Mouse (Mus musculus) myocyte (in vitro differentiated cells): ENCODE measurements around the gene Whrn.

Experiments
- CEBPB ChIP-seq: IDR thresholded peaks from 2 replicates; pipeline ENCODE4 v1.6.1; 2011; ENCODE audit warnings: mild to moderate bottlenecking, moderate library complexity; ENCODE audit not compliant: poor library complexity, insufficient read depth, severe bottlenecking
- E2F4 ChIP-seq: IDR thresholded peaks from one replicate; pipeline ENCODE4 v1.6.1; 2011; ENCODE audit warnings: mild to moderate bottlenecking, control low read depth, moderate library complexity; ENCODE audit not compliant: insufficient read depth
- MAX ChIP-seq: IDR thresholded peaks from one replicate; pipeline ENCODE4 v1.6.1; 2011; ENCODE audit warnings: low read depth, mild to moderate bottlenecking, control low read depth
- MYOD1 ChIP-seq, 3 experiments: IDR thresholded peaks; one replicate each; pipeline ENCODE4 v1.6.1; 2011; ENCODE audit warnings: control low read depth in 2 of 3, low read depth in 2 of 3, mild to moderate bottlenecking in 2 of 3, moderate library complexity in 1 of 3; ENCODE audit not compliant: insufficient read length in 2 of 3, control insufficient read depth in 1 of 3
- POLR2A ChIP-seq: IDR thresholded peaks from one replicate; pipeline ENCODE4 v1.6.1; 2011; ENCODE audit warnings: low read depth, mild to moderate bottlenecking, control low read depth, moderate library complexity; ENCODE audit not compliant: insufficient read length
- REST ChIP-seq: IDR thresholded peaks from one replicate; pipeline ENCODE4 v1.6.1; 2011; ENCODE audit warnings: mild to moderate bottlenecking, control low read depth, moderate library complexity; ENCODE audit not compliant: insufficient read depth, insufficient read length
- SRF ChIP-seq: IDR thresholded peaks from one replicate; pipeline ENCODE4 v1.6.1; 2011; ENCODE audit warnings: low read depth; ENCODE audit not compliant: control insufficient read depth, insufficient read length
- TCF12 ChIP-seq: IDR thresholded peaks from one replicate; pipeline ENCODE4 v1.6.1; 2011; ENCODE audit warnings: mild to moderate bottlenecking, control low read depth; ENCODE audit not compliant: poor library complexity, insufficient read depth, severe bottlenecking
- TCF3 ChIP-seq: IDR thresholded peaks from one replicate; pipeline ENCODE4 v1.6.1; 2011; ENCODE audit warnings: low read depth, control low read depth; ENCODE audit not compliant: insufficient read length
- USF1 ChIP-seq: IDR thresholded peaks from one replicate; pipeline ENCODE4 v1.6.1; 2011; ENCODE audit warnings: low read depth, mild to moderate bottlenecking, control low read depth, moderate library complexity

DNA sequence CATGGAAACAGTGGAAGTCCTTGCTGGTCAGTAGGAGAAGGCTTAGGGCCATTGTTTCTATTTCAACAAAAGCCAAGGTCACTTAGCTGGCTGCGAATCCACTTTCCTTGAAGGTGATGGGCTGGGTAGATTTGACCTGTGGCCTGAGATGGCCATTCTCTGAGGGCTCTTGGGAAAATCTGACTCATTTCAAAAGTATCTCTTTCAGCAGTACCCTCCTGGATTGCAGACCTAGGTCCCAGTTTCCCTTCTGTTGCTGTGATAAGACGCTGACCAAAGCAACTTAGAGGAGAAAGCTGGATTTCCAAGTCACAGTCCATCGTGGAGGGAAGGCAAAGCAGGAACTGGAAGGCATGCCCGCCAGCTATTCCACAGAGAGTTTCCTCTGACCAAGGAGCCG is 8.2 kb upstream of the Whrn start:
- TF ChIP-seq POLR2A (no peak), USF1 (no peak), MAX (no peak), TCF3 (no peak), MYOD1 (IDR thresholded peaks at IDR 0.05; ENCODE audit: control insufficient read depth in 1 of 3, insufficient read length in 2 of 3, low read depth in 2 of 3) (no peak), TCF12 (no peak), CEBPB (no peak), E2F4 (no peak), REST (no peak), SRF (no peak)
